Mouse (Mus musculus) left cerebral cortex, postnatal 36 days (tissue): ENCODE data around the gene Txnrd1. TPM values are rescaled to one million over a fixed set of nuclear protein-coding genes. Genes with fewer than 3 reads are reported as not detected.

Experiments
- DNase-seq, 2 experiments: peaks; one replicate each; pipeline ENCODE4 v3.0.0; 2021 to 2022; ENCODE audit warnings: low spot score in 2 of 2, mixed read lengths in 1 of 2
- intact Hi-C: fragments of 180-260 bp; cut with DNase I; formaldehyde crosslinking; loops from one replicate; pipeline ENCODE4 v1.15.1; 2025
- total RNA-seq, 2 experiments: library from RNA; stranded (reverse); gene quantifications; 2 replicates each; pipeline ENCODE4 v1.2.3; 2021

The Txnrd1 gene
- total RNA-seq, 2 experiments from 2014 or later = 43.0 to 50.9 TPM

DNA sequence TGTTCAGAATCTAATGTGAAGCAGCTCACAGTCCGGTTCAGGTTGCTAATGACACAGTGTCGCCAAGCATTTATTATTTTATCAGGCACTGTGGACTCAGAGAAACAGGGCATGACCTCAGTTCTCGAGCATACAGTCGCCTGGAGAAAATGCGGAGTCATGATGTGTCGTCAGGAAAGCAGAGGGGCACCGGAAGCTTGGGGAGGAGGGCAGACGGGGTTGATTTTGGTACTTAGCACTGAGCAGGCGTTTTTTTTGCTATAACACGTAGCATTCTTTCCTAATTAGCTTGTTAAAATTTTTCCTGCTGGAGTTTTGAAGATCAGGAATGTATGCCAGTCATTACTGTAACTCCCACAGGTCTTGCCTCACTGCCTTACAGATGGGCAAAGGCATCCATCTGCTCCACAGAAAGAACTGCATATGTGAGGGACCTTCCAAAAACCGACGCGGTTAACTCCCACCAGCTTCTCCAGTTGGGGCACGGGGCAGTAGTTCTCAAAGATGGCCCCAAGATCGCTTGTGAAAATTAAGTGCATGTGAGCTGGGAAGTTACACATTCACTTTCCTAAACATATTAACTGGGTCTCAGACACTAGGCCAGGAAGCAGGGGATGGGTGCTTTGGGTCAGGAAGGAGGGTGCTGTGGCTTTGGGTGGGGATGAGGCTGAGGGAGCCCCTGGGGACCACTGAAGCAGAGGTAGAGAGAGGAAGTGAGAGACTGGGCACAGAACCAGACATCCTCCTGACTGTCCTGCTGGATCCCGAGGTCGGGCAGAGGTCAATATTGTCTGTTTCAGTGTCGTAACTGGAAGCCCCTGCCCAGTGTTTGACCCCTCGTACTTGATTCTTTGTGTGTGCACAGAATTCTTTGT lies 19.4 kb upstream of the Txnrd1 start:
- intact Hi-C loops = loop anchor here (5.0 kb wide), 1 partner anchor 43 kb away; no protein-coding TSS in a partner anchor
- no peak for DNase-seq

DNA sequence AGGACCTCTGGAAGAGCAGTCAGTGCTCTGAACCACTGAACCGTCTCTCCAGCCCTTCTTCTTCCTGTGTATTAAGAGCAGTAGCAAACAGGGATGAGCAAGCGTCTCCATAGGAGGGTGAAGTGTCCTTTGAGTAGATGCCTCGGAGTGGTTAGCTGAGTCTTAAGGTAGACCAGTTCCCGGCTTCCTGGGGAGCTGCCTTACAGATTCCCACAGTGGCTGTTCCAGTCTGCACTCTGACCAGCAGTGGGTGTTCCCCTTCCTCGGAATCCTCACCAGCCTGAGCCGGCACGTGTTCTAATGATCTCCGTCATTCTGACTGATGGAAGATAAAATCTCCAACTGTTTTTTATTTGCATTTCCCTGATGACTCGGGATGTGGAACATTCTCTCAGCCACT lies 17.3 kb upstream of the Txnrd1 start:
- intact Hi-C loops = no loop called here
- DNase-seq = no peak

DNA sequence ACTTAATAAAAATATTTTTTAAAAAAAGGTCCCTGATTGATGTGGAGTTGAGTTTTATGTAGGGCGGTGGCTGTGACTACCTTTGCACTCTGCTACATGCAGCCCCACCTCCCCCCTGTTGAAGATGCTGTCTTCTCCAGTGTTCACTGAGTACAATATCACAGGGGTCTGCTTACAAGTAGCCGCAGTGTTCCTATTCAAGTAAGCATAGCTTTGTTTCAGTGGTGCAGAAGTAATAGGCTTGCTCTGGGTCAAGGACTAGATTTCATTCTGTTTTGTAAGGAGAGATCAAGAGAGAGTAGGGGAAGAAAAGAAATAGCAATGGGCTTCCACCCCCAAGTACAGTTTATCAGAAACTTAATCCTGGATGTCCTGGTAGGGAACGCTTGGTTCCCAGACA lies 16.2 kb upstream of the Txnrd1 start:
- no peak for DNase-seq
- intact Hi-C loops = no loop called here

DNA sequence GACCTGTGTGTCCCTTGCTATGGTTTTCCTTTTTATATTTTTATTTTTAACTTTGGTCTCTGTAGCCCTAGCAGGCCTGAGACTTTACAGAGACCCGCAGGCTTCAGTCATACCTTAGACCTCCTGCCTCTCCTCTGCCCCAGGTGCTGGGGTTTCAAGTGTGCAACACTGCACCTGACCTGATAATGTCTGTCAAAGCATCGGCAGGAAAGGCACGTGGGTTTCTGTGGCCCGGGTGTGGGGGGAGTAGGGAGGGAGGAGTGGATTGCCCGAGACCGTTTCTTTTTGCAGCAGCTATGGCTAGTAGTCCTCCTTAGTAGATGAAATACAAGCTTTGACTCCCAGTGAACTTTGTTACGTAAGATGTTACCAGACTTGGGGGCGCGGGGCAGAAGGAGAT lies 15.8 kb upstream of the Txnrd1 start:
- DNase-seq = no peak
- intact Hi-C loops = no loop called here

DNA sequence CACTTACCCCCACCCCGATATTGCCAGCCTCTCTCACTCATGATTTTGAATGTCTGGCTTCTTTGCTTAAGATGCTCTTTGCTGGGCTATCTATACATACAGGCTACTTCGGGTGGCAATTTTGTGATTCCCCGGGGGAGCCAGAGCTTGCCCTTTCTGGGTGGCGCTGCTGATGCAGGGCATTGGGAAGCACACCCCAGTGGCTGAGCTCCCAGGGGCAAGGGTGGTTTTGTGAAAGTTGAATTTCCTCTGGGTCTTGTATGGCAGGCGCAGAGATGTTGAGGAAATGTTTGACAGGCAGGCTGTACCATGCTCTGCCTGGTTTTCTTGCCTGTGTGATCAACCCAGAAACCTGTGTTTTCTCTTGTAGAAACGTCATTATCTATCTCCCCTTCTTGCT lies 15.1 kb upstream of the Txnrd1 start:
- DNase-seq = no peak
- intact Hi-C loops = no loop called here

DNA sequence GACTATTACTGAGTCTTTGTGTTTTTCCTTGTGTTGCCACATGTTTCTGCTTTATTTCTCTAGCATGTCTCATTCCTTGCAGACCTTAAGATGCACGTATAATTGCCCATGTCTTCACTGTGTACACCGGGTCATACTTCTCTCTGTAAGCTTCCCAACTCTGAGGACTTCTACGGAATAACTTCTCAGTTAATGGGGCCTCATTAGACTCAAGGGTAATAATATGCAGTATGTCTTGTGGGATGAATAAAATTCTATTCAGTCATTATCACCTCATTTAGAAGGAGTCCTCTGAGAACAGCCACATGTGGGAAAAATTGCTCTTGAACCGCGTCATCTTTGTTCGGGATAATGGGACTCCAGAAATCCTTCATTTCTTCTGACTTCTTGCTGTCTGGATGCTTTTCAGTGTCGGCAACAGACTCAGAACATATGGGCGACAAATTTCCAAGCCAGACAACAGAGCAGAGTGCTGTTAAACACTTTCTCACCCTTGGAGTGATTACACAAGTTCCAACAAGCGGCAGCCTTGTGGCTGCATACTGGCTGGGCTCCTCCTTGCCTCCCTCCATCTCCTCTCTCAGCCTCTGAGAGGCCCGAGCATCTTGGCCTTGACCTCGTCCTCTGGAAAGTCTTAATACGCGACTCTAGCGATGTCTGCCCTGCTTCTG lies 10.5 kb upstream of the Txnrd1 start:
- no peak for DNase-seq
- intact Hi-C loops = no loop called here

DNA sequence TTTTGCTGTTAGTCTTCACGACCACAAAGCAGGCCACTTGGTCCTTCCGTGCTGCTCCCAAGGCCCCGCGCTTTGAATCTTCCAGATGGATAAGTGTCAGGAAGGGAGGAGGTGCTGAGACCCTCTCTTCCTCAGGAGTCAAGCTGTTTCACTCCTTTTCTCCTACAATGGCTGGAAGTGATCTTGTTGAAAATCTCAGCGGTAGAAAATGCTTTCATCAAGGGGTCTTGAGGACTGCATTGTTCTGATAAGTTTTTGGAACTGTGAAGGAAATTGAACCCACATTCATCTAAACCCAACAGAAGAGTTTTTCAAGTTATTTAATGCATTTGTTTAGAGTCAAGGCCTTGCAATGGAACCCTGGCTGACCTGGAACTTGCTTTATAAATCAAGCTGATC lies 10.0 kb upstream of the Txnrd1 start:
- DNase-seq = no peak
- intact Hi-C loops = no loop called here

DNA sequence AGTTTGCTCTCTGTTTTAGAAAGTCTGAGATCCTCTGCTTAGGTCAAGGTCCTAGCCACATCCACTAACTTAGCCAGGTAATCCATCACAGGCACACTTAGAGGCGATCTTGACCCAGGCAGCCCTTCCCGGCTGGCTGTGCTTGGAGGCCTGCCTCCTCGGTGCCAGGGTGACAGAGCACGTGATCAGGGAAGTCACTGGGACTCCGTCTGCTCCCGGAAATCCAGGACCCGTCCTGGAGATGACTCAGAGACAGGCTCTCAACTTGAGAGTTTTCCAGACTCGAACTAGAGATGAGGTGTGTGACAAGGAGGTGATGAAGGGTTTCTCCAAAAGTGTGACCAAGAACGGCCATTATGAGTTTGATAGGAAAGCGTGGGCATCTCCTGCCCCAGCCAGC lies 9.2 kb upstream of the Txnrd1 start:
- intact Hi-C loops = no loop called here
- no peak for DNase-seq

DNA sequence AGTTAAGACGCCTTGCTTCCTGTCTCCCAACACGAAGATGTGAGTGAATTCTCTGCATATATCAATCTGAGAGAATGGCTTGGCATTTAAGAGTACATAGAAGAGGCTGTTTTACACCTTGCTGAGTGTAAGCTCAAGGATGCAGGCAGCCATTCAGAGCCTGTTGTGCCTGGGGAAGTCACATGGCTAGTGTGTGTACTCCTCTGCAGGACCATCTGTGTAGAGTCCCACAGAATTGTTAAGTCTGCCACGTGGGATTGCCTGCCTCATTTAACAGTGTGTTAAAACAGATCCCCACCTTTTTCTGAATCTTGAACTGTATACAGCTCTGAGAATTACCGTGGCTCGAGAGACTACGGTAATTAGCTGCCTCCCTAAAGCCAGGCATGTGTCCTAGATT lies 7.2 kb upstream of the Txnrd1 start:
- peak in 1 of 2 experiments; percentile 28 for DNase-seq
- intact Hi-C loops = no loop called here

DNA sequence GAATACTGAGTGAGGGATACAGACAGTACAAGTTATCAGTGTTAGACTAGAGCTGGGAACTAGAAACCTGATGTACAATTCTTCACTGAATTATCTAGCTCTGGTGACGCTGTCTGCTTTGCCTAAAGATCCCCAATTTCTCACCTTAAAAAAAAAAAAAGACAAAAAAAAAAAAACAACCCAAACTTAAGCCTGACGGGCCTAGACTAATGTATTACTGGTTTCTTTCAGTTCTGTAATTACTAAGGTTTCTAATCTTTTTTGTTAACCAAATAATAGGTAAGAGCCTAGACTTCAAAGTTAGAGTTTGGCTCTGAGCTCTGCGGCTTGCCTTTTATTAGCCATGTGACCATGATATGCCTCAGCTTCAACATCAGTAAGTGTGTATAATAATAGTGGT lies 2.1 kb downstream of the Txnrd1 start:
- intact Hi-C loops = no loop called here
- DNase-seq = no peak

DNA sequence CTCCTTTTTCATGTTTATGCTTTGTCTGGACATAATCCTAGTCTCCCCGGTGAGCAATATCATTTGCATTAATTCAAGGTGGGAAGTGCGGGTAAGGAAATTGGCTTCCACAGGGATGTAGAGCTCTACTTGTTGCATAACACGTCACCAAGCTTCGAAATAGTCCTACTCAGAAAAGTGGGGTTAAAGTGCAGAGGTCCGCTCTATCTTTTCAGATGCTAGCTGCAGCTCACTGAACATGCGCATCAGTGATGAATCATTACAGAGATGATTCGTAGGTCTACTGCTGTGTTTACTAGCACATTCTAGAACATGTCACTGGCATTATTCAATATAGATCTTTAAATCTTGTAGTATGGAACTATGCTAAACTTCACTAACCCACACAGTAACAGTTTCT lies 4.6 kb downstream of the Txnrd1 start:
- intact Hi-C loops = no loop called here
- DNase-seq = no peak

DNA sequence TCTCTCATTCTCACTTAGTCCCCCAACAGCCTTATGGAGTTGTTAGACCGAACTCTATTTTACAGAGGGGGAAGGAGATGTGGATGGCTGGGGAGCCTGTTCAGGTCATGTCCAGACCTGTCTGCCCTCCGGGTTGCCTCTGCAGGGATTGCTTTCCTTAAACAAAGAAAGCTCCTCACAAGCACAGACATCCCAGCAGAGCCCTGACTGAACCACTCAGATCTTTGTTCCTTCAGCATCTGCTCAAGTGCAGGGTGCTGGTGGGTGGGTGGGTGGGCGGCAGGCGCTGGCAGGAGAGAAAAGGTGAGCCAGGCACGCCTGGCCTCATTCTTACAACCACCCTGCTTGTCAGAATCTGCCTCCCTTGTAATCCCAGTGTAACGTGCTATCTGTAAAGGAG lies 10.3 kb downstream of the Txnrd1 start:
- intact Hi-C loops = no loop called here
- DNase-seq = no peak

DNA sequence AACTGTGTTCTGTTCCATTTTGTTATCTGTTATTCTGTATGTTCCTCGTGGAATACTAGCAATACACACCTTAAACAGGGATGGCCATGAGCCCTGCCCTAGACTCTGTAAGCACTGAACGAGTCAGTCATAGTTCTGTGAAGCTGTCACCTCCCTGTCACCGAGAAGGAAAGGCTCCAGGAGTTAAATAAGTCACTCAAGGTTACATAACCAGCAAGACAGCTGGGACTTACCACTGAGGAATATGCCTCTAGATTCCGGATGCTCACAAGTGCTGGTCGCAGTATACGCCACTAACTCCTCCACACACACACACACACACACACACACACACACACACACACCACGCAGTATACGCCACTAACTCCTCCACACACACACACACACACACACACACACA lies 11.0 kb downstream of the Txnrd1 start:
- DNase-seq = no peak
- intact Hi-C loops = no loop called here

DNA sequence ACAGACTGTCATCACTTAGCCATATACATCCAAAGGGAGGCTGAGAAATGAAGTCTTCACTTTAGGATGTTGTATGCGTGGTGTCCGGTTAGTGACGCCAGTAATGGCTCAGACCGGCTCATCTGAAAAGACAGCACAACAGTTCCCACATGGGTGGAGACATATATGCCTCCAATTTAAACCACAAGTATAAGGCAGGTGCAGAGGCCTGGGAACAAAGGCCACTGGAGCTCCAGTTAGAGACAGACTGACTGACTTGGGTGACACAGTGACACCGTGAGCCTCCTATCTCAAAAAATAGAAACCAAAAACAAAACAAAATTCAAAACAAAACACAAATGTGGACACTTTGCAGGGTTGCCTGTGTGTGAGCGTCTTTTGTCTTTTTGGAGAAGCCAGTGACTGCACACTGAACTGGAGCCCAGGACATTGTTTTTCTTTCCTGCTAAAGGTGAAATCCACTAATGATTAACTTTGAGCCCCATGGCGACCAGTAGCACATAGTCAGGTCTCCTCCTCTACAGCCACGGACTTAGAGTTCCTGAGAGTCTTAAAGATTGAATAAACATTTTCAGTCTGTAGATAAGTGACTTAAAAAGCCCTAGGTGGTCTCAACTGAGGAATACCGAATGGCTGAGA lies 14.2 kb downstream of the Txnrd1 start:
- DNase-seq = no peak
- intact Hi-C loops = no loop called here

DNA sequence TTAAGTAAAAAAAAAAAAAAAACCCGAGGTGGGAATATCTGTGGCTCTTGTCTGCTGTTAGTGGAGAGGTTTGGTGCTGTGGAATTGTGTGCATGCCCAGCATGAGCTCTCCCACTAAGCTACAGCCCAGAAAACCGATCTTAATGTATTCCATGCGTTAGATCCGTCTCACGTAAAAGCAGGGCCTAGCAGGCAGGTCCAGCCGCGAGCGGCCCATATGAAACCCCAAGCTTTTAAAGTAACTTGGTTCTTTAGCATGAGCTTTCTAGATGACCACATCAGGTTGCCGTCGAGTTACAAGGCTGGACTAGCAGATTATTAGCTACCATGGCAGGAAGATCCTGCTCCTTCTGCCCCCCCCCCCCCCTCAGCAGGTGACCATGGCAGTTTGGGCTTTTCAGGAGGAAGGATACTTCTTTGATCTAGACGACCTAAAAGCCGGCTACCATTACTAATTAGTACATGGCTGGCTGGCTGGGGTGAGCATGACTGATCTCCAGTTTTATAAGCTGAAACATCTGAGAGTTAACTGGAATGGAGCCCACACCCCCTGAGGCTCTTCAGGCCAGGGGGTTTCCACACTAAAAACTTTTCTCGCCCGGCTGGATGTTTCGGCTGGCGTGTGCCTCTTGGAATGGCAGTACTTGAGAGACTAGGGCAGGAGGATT lies 16.1 kb downstream of the Txnrd1 start:
- intact Hi-C loops = no loop called here
- no peak for DNase-seq

DNA sequence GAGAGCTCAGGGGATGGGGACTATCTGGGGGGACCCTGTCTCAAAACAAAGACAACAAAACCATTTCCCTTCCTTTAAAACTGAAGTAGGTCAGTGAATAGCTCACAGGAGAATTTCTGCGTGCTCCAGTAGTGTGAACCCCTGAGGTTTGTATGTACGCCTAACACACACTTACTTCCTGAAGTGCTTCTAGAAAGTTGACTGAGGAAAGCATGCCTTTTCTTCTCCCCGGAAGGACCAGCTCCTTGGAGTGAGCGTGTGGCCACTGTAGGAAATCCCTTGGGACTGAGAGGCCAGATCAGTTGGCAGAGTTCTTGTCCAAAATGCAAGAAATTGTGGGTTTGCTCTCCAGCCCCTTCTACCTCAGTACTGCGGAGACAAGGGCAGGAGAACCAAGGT lies 16.6 kb downstream of the Txnrd1 start:
- DNase-seq = no peak
- intact Hi-C loops = no loop called here

DNA sequence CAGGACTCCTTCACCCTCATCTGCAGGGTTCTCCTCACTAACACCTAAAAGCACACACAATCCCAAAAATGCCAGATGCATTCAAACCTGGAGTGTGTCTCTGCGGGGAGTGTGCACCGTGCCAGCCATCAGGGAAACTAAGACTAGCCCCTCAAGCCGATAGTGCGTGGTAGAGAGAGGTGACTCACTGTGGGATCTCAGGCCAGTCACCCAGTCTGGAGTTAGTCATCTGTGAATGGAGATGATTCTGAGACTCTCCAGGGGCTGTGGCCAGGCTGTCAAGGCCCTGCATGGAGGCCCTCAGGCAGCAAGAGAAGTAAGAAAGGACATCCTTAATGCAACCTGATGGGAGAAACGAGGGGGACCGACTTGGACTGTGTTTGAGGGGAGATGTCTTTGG lies 18.0 kb downstream of the Txnrd1 start:
- intact Hi-C loops = no loop called here
- no peak for DNase-seq

DNA sequence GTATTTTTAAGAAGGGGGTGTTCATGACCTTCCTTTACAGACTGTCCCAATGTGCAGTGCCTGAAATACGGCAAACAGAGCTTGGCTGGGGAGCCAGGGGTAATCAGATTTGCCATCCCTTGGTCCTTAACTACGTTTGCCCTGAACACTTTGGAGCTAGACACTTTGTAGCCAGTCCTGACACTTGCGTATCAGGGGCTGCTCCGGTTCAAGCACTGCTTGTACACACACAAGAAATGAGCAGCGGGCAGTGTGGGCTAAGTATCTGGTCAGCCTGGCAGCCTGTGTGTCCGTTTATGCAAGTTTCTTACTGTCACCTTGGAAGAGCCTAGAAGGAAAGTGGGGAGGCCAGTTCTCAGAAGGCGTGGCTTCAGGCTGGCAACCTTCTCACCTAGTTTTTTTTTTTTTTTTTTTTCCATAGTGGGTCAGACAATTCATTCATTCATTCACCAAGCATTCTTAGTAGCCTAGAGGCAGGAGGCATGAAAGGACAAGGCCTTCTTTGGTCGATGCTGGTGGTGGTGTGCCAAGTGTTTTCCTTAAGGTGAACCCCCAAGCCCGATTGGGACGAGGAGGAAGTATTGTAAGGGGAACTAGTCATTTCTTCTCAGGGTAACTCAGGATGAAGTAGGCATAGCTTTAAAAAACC lies 24.4 kb downstream of the Txnrd1 start:
- intact Hi-C loops = loop anchor here (2.0 to 5.0 kb wide), 2 partner anchors 46 to 95 kb away; no protein-coding TSS in a partner anchor
- DNase-seq = no peak

DNA sequence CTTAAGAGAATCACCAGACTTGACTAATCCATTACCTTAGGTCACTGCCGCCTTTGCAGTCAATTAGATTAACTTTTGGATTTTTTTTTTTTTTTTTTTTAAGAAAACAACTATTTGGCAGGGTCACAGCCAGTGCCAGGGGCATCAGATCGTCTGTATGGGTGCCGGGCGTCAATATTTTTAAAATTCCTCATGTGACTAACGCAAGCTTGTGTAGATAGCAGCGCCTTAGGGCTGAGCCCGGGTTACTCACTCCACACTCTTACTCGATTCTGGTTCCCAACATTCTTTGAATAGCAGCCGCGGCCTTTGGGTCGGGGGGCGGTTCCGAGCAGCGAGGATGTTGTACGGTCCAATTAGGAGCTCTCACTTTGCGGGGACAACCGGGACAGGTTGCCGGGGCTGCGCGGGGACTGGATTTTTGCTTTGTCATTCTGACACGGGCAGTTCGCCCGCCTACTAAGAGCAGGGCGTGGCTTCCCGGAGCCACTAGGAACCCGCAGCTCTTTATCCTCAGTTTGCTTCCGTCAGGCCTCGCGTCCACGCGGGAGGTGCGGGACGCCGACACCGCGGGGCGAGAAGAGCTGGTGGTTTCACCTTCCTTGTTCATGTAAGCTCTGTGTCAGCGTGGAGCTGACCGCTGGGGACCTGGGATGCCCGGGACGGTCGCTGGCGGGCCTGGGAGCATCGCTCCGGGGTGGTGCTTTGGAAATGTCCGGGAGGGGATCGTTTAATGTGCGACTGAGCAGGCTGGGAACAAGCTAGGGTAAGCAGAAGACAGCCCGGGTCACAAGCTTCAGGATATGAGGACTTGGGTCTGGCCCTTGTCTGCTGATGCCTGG lies 25.2 kb downstream of the Txnrd1 start:
- intact Hi-C loops = loop anchor here (2.0 to 5.0 kb wide), 2 partner anchors 47 to 96 kb away; no protein-coding TSS in a partner anchor
- peak; percentile 91 to 92 for DNase-seq
